Mouse (Mus musculus): Measurements from ENCODE around the gene Cdkn1a. TPM values are rescaled to one million over a fixed set of nuclear protein-coding genes. Genes with fewer than 3 reads are reported as not detected.

The Cdkn1a gene
- polyA plus RNA-seq, 1 experiment from 2014 or later: 13.8 TPM

GRCm38 (mm10) chr17:29093961-29094309 lies 3.2 kb downstream of the Cdkn1a start:
- DNase-seq (ENCODE audit: low spot score) (no peak), ATAC-seq (replicated peaks; ENCODE audit: low FRiP score) (no peak; the same call in 1 of the 2 replicates)
- H3K4me3 ChIP-seq (ENCODE audit: low read depth, low read length): peak overlapping the region; percentile 57
- H3K4me2 ChIP-seq: peak overlapping the region; percentile 71
- WGBS: 1% methylated on average over 24 of the region's 24 CpGs
- H3K9ac ChIP-seq (ENCODE audit: low read depth, low read length): peak overlapping the region; percentile 63
- H3K4me1 ChIP-seq (replicated peaks; ENCODE audit: control insufficient read depth, insufficient read depth, low read length): peaks cover 11% of the 10 kb centered on the region
- no peaks in the 10 kb centered on the region for H3K9me3 ChIP-seq (ENCODE audit: control insufficient read depth, low read length)
- H3K27me3 ChIP-seq (replicated peaks; ENCODE audit: control insufficient read depth, insufficient read depth, low read length): peaks cover 28% of the 10 kb centered on the region
- H3K36me3 ChIP-seq (ENCODE audit: control insufficient read depth, insufficient read depth, low read length): no peaks in the 10 kb centered on the region
- no peak overlapping the region for H3K27ac ChIP-seq (ENCODE audit: low read depth, low read length)

GRCm38 (mm10) chr17:29094310-29095181 lies 3.8 kb downstream of the Cdkn1a start:
- H3K4me1 ChIP-seq (replicated peaks; ENCODE audit: control insufficient read depth, insufficient read depth, low read length): peaks cover 13% of the 10 kb centered on the region
- H3K9me3 ChIP-seq (ENCODE audit: control insufficient read depth, low read length): no peaks in the 10 kb centered on the region
- peak overlapping the region; percentile 57 for H3K4me3 ChIP-seq (ENCODE audit: low read depth, low read length)
- under 1% methylated on average over 71 of the region's 71 CpGs for WGBS
- peak; percentile 65 for DNase-seq (ENCODE audit: low spot score)
- H3K36me3 ChIP-seq (ENCODE audit: control insufficient read depth, insufficient read depth, low read length): no peaks in the 10 kb centered on the region
- 0 out of 2 replicates have a peak, but pooled peaks have one; percentile 30 for ATAC-seq (replicated peaks; ENCODE audit: low FRiP score)
- peaks cover 28% of the 10 kb centered on the region for H3K27me3 ChIP-seq (replicated peaks; ENCODE audit: control insufficient read depth, insufficient read depth, low read length)
- H3K27ac ChIP-seq (ENCODE audit: low read depth, low read length): no peak overlapping the region
- peak overlapping the region; percentile 63 for H3K9ac ChIP-seq (ENCODE audit: low read depth, low read length)
- H3K4me2 ChIP-seq: peak overlapping the region; percentile 71

DNA sequence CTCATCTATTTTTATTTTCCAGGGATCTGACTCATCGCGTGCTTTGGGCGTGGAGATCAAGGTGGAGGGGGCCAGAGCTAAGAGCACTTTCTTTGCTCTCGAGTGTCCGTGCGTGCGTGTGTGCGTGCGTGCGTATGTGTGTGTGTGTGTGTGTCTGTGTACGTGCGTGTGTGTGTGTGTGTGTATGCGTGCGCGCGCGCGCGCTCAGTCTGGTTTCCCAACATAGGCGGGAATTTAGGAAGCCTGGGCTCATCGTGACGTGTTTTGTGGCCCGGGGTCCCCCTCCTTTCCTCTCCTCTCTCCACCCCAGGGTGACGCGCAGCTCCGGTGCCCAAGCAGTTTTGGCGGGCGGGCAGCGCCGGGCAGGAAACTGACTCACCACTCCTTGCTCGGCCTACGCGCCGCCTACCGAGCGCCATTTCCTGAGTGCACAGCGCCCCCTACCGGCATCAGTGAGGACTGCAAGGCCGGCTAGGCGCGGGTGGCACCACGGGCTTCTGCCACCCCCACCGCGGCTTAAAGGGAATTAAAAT lies 4.5 kb downstream of the Cdkn1a start:
- DNase-seq (ENCODE audit: low spot score) (peak; percentile 92), ATAC-seq (replicated peaks; ENCODE audit: low FRiP score) (peak; percentile 75)
- Histone ChIP-seq H3K9ac (ENCODE audit: low read depth, low read length) (peak overlapping the region; percentile 63), H3K4me3 (ENCODE audit: low read depth, low read length) (peak overlapping the region; percentile 57), H3K4me2 (peak overlapping the region; percentile 71), H3K9me3 (ENCODE audit: control insufficient read depth, low read length) (no peaks in the 10 kb centered on the region), H3K27me3 (replicated peaks; ENCODE audit: control insufficient read depth, insufficient read depth, low read length) (peaks cover 28% of the 10 kb centered on the region), H3K27ac (ENCODE audit: low read depth, low read length) (no peak overlapping the region), H3K36me3 (ENCODE audit: control insufficient read depth, insufficient read depth, low read length) (no peaks in the 10 kb centered on the region), H3K4me1 (replicated peaks; ENCODE audit: control insufficient read depth, insufficient read depth, low read length) (peaks cover 13% of the 10 kb centered on the region)
- WGBS: under 1% methylated on average over 44 of the region's 44 CpGs

DNA sequence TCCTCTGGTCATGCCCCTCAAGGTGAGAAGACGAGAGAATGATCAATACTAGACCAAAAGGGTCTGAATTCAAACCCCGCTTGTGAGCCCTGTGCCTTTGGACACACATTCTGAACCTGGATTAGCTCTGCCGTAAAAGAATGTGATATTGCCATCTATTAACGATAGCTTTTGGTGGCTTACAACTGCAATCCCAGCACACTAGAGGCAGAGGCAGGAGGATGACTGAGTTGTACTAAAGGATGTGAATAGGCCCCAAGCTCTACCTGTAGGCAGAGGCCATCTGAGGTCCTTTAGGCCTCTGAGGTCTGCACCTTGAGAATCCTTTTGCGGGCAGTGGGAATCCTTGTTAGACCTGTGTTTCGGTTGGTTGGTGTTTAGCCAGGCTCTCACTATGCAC lies 5.5 kb downstream of the Cdkn1a start:
- peaks cover 13% of the 10 kb centered on the region for H3K4me1 ChIP-seq (replicated peaks; ENCODE audit: control insufficient read depth, insufficient read depth, low read length)
- ATAC-seq (replicated peaks; ENCODE audit: low FRiP score): no peak
- no peak overlapping the region for H3K4me2 ChIP-seq

DNA sequence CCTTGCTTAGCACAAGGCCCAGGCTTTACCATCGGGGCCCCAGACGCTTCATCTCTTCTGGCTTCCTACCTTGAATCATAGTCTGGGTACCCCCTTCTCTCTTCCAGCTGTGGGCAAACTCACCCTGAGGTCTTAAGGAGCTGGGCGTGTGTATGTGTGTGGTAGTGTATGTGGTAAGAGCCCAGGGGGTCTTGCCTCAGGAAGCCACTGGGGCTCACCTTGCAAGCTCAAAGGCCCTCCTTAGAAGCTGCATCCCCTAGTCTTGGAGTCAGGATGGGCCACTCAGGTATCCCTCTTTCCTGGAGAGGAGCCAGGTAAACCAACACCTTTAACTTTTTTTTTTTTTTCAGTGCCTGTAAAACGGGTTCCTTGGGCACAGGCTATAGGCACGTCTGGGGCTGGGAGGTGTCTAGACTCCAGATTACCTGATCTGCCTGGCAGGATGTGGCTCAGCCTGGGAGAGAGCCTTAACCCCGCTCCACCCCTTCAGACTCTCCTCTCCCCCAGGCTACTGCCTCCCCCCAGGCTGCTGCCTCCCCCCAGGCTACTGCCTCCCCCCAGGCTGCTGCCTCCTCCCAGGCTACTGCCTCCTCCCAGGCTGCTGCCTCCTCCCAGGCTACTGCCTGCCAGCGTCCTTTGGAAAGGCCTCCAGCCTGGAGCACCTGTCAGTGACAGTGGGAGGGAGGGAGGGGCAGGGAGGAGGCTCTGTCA lies 6.2 kb downstream of the Cdkn1a start:
- Histone ChIP-seq H3K4me3 (ENCODE audit: low read depth, low read length) (no peak overlapping the region), H3K4me2 (no peak overlapping the region), H3K27me3 (replicated peaks; ENCODE audit: control insufficient read depth, insufficient read depth, low read length) (peaks cover 28% of the 10 kb centered on the region), H3K36me3 (ENCODE audit: control insufficient read depth, insufficient read depth, low read length) (no peaks in the 10 kb centered on the region), H3K4me1 (replicated peaks; ENCODE audit: control insufficient read depth, insufficient read depth, low read length) (peaks cover 13% of the 10 kb centered on the region), H3K9me3 (ENCODE audit: control insufficient read depth, low read length) (no peaks in the 10 kb centered on the region), H3K27ac (ENCODE audit: low read depth, low read length) (no peak overlapping the region), H3K9ac (ENCODE audit: low read depth, low read length) (no peak overlapping the region)
- WGBS: 66% methylated on average over 7 of the region's 7 CpGs
- ATAC-seq (replicated peaks; ENCODE audit: low FRiP score): no peak
- no peak for DNase-seq (ENCODE audit: low spot score)

More for the DNA sequence above, 5.5 kb downstream of the Cdkn1a start:
- Histone ChIP-seq H3K4me3 (ENCODE audit: low read depth, low read length) (no peak overlapping the region), H3K9me3 (ENCODE audit: control insufficient read depth, low read length) (no peaks in the 10 kb centered on the region), H3K27me3 (replicated peaks; ENCODE audit: control insufficient read depth, insufficient read depth, low read length) (peaks cover 28% of the 10 kb centered on the region), H3K9ac (ENCODE audit: low read depth, low read length) (no peak overlapping the region), H3K27ac (ENCODE audit: low read depth, low read length) (no peak overlapping the region), H3K36me3 (ENCODE audit: control insufficient read depth, insufficient read depth, low read length) (no peaks in the 10 kb centered on the region)
- DNase-seq (ENCODE audit: low spot score): no peak
- WGBS: 89% methylated on average over 6 of the region's 6 CpGs

DNA sequence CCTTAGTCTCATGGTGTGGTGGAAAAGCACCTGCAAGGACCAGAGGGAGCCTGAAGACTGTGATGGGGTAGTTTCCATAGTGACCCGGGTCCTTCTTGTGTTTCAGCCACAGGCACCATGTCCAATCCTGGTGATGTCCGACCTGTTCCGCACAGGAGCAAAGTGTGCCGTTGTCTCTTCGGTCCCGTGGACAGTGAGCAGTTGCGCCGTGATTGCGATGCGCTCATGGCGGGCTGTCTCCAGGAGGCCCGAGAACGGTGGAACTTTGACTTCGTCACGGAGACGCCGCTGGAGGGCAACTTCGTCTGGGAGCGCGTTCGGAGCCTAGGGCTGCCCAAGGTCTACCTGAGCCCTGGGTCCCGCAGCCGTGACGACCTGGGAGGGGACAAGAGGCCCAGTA lies 7.5 kb downstream of the Cdkn1a start:
- WGBS: 92% methylated on average over 24 of the region's 24 CpGs
- H3K36me3 ChIP-seq (ENCODE audit: control insufficient read depth, insufficient read depth, low read length): no peaks in the 10 kb centered on the region
- no peak overlapping the region for H3K27ac ChIP-seq (ENCODE audit: low read depth, low read length)
- H3K9me3 ChIP-seq (ENCODE audit: control insufficient read depth, low read length): no peaks in the 10 kb centered on the region
- H3K27me3 ChIP-seq (replicated peaks; ENCODE audit: control insufficient read depth, insufficient read depth, low read length): peaks cover 17% of the 10 kb centered on the region
- no peak overlapping the region for H3K4me2 ChIP-seq
- no peak overlapping the region for H3K4me3 ChIP-seq (ENCODE audit: low read depth, low read length)
- H3K4me1 ChIP-seq (replicated peaks; ENCODE audit: control insufficient read depth, insufficient read depth, low read length): peaks cover 11% of the 10 kb centered on the region
- ATAC-seq (replicated peaks; ENCODE audit: low FRiP score): no peak
- no peak for DNase-seq (ENCODE audit: low spot score)
- H3K9ac ChIP-seq (ENCODE audit: low read depth, low read length): no peak overlapping the region

DNA sequence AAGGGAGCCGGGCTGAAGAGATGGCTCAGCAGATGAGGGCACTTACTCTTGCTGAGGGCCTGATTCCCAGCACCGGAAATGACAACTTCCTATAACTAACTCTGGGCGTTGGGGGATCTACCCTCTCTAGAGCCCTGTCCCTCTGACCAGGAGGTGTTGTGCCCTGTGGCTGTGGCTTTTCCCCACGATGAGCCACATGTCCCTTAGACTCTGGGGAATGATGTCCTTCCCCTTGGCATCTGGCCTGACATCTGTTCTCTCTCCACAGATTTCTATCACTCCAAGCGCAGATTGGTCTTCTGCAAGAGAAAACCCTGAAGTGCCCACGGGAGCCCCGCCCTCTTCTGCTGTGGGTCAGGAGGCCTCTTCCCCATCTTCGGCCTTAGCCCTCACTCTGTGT lies 8.3 kb downstream of the Cdkn1a start:
- H3K4me3 ChIP-seq (ENCODE audit: low read depth, low read length): no peak overlapping the region
- no peaks in the 10 kb centered on the region for H3K9me3 ChIP-seq (ENCODE audit: control insufficient read depth, low read length)
- peaks cover 9% of the 10 kb centered on the region for H3K27me3 ChIP-seq (replicated peaks; ENCODE audit: control insufficient read depth, insufficient read depth, low read length)
- H3K4me2 ChIP-seq: no peak overlapping the region
- no peak overlapping the region for H3K27ac ChIP-seq (ENCODE audit: low read depth, low read length)
- WGBS: 58% methylated on average over 8 of the region's 8 CpGs
- H3K4me1 ChIP-seq (replicated peaks; ENCODE audit: control insufficient read depth, insufficient read depth, low read length): peaks cover 9% of the 10 kb centered on the region
- H3K36me3 ChIP-seq (ENCODE audit: control insufficient read depth, insufficient read depth, low read length): no peaks in the 10 kb centered on the region
- ATAC-seq (replicated peaks; ENCODE audit: low FRiP score) (no peak), DNase-seq (ENCODE audit: low spot score) (no peak)
- no peak overlapping the region for H3K9ac ChIP-seq (ENCODE audit: low read depth, low read length)

GRCm38 (mm10) chr17:29100627-29101026 lies 9.9 kb downstream of the Cdkn1a start:
- DNase-seq (ENCODE audit: low spot score) (no peak), ATAC-seq (replicated peaks; ENCODE audit: low FRiP score) (no peak)
- peaks cover 2% of the 10 kb centered on the region; the same call in 1 of the 2 replicates for H3K4me1 ChIP-seq (replicated peaks; ENCODE audit: control insufficient read depth, insufficient read depth, low read length)
- WGBS: 85% methylated on average over 7 of the region's 7 CpGs
- H3K4me3 ChIP-seq (ENCODE audit: low read depth, low read length): no peak overlapping the region
- no peaks in the 10 kb centered on the region for H3K36me3 ChIP-seq (ENCODE audit: control insufficient read depth, insufficient read depth, low read length)
- no peak overlapping the region for H3K27ac ChIP-seq (ENCODE audit: low read depth, low read length)
- H3K9ac ChIP-seq (ENCODE audit: low read depth, low read length): no peak overlapping the region
- H3K27me3 ChIP-seq (replicated peaks; ENCODE audit: control insufficient read depth, insufficient read depth, low read length): no peaks in the 10 kb centered on the region; the same call in 1 of the 2 replicates
- no peak overlapping the region for H3K4me2 ChIP-seq
- H3K9me3 ChIP-seq (ENCODE audit: control insufficient read depth, low read length): no peaks in the 10 kb centered on the region

Measured in liver, embryonic 11.5 days (tissue).